Mouse (Mus musculus): ENCODE results near the gene Proser3. TPM values are rescaled to one million over a fixed set of nuclear protein-coding genes. Genes with fewer than 3 reads are reported as not detected.

Proser3 gene
- total RNA-seq, 2 experiments from 2014 or later = 5.5 to 7.3 TPM

DNA sequence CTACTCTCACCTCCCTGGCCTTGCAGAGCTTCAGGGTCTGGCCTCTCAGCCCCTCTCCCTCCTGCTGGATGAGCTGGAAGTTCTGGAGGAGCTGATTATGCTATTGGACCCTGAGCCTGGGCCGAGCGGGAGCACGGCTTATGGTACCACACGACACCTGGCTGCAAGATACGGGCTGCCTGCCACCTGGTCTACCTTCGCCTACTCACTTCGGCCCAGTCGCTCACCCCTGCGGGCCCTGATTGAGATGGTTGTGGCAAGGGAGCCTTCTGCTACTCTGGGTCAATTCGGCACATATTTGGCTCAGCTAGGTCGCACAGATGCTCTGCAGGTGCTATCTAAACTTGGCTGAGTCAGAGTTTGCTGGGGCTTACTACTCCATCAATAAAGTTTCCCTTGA is 15.5 kb upstream of the Proser3 start:
- intact Hi-C loops (cut with DNase I) = no loop called here
- no peak for TF ChIP-seq CTCF (IDR thresholded peaks at IDR 0.05)

DNA sequence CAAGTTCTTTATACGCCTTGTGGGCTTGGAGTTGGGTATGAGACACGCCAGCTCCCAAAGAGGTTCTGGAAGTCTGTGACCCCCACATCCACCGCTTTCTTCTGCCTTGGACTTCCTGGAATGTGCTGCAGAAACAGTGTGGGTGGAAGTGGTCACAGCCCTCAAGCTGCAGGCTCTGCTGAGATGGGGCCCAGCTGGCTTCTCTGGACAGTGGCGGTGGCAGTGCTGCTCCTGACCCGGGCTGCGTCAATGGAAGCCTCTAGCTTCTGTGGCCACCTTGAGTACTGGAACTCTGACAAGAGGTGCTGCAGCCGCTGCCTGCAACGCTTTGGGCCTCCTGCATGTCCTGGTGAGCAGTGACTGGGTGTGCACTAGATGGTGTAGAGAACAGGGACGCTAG is 13.9 kb upstream of the Proser3 start:
- intact Hi-C loops (cut with DNase I) = no loop called here
- Histone ChIP-seq H3K27ac (no peak overlapping the region), H3K4me3 (no peak overlapping the region)
- DNase-seq = no peak
- TF ChIP-seq CTCF (IDR thresholded peaks at IDR 0.05) = no peak

More for the DNA sequence above, 15.5 kb upstream of the Proser3 start:
- DNase-seq = no peak
- Histone ChIP-seq H3K4me3 (no peak overlapping the region), H3K27ac (no peak overlapping the region)

GRCm38 (mm10) chr7:30564970-30565571 is 13.0 kb upstream of the Proser3 start, which contains the start of gene Igflr1:
Gene Igflr1 (plus strand): TSS chr7:30565427.
- no peak within 1 kb of the TSS for H3K4me3 ChIP-seq
- intact Hi-C loops (cut with DNase I) = no loop called here
- no peak for DNase-seq
- no peak within 1 kb of the TSS for H3K27ac ChIP-seq
- TF ChIP-seq CTCF (IDR thresholded peaks at IDR 0.05) = no peak

- Histone ChIP-seq H3K4me3 (peak overlapping the region; percentile 89), H3K27ac (peak overlapping the region; percentile 99)
- no peak for DNase-seq
- intact Hi-C loops (cut with DNase I) = no loop called here
- no peak for TF ChIP-seq CTCF (IDR thresholded peaks at IDR 0.05)
Measured at GRCm38 (mm10) chr7:30563906-30564280, 11.8 kb upstream of the Proser3 start.

DNA sequence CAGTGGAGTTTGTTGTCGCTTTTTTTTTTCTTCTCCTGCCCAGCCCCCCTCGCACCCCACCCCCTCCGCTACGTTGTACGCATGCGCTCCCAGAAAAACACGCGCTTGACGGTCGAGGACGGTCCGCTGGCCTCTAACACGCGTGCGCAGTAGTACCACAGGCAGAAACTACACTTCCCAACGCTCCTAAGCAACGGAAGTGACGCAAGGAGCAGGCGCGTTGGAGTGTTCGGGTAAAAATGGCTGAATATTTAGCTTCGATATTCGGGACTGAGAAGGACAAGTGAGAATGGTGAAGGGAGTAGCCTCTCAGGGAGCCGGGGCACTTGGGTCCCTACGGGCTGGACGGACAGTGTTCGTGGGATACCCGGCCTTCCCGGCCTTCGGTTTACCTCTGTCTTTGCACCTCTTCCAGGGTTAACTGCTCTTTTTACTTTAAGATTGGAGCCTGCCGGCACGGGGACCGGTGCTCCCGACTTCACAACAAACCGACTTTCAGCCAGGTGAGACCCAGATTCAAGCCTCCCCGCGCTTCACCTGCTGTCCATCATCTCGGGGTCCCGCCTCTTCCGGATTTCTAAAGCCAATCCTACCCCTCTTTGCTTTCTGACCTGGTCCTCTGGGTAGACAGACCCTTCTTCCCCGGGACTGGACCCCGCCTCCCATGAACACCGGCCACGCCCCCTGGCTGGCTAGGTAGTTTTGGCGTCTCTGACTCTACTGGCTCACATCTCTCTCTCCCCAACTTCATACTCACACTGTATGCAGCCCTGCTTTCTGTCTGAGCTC is 11.2 kb upstream of the Proser3 start, which contains the start of the genes U2af1l4, Gm49396 and Psenen:
Gene U2af1l4 (plus strand): TSS at position 185 of the 789 bp plus-strand sequence.
Gene Gm49396 (plus strand): TSS at position 228 of the 789 bp plus-strand sequence.
Gene Psenen (minus strand): TSS at position 511 of the 789 bp plus-strand sequence.
- H3K4me3 ChIP-seq = peak within 1 kb of the TSS; percentile 89
- H3K27ac ChIP-seq = peak within 1 kb of the TSS; percentile 99
- intact Hi-C loops (cut with DNase I) = no loop called here
- peak; percentile 98 for DNase-seq
- TF ChIP-seq CTCF (IDR thresholded peaks at IDR 0.05) = no peak

DNA sequence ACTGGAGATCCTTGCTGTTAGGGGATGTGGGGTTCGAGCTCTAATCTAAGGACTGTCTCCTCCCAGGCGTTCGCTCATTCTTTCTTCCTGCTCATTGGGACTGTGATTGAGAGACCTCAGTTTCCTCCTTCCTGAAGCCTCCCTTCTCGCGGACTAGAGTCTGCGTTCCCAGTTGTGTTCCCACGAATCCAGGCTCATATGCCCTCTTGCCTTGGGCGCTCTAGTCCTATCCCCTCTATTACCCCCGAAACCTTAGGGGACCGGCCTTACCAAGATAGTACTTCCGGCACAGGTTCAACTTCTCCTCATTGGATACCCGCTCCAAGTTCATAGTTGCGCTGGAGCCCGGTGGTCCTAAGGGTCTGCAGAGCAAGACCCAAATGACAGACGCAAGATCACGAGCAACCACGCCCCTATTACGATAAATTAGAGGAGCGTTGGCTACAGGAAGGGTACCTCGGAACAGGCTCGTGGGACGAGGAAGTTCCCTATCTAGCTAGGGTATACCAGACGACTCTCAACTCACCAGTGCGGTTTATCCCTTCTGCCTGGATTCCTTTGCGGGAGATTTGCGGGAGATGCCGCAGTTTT is 10.5 kb upstream of the Proser3 start:
- Histone ChIP-seq H3K27ac (peak overlapping the region; percentile 99), H3K4me3 (peak overlapping the region; percentile 89)
- intact Hi-C loops (cut with DNase I) = no loop called here
- DNase-seq = no peak
- no peak for TF ChIP-seq CTCF (IDR thresholded peaks at IDR 0.05)

- no peak for DNase-seq
- intact Hi-C loops (cut with DNase I) = no loop called here
- Histone ChIP-seq H3K4me3 (peak overlapping the region; percentile 69), H3K27ac (peak overlapping the region; percentile 90)
- no peak for TF ChIP-seq CTCF (IDR thresholded peaks at IDR 0.05)
Measured at GRCm38 (mm10) chr7:30560296-30560695, 8.2 kb upstream of the Proser3 start.

- Histone ChIP-seq H3K4me3 (peak within 1 kb of the TSS; percentile 69), H3K27ac (peak within 1 kb of the TSS; percentile 90)
- intact Hi-C loops (cut with DNase I) = no loop called here
- TF ChIP-seq CTCF (IDR thresholded peaks at IDR 0.05) = no peak
- DNase-seq = peak; percentile 98
Measured at GRCm38 (mm10) chr7:30559443-30559954, 7.4 kb upstream of the Proser3 start, which contains the start of gene Lin37. Gene Lin37 (minus strand): TSS chr7:30559838.

GRCm38 (mm10) chr7:30558656-30559442 is 6.8 kb upstream of the Proser3 start:
- peak overlapping the region; percentile 69 for H3K4me3 ChIP-seq
- intact Hi-C loops (cut with DNase I) = no loop called here
- peak overlapping the region; percentile 90 for H3K27ac ChIP-seq
- TF ChIP-seq CTCF (IDR thresholded peaks at IDR 0.05) = no peak
- no peak for DNase-seq

DNA sequence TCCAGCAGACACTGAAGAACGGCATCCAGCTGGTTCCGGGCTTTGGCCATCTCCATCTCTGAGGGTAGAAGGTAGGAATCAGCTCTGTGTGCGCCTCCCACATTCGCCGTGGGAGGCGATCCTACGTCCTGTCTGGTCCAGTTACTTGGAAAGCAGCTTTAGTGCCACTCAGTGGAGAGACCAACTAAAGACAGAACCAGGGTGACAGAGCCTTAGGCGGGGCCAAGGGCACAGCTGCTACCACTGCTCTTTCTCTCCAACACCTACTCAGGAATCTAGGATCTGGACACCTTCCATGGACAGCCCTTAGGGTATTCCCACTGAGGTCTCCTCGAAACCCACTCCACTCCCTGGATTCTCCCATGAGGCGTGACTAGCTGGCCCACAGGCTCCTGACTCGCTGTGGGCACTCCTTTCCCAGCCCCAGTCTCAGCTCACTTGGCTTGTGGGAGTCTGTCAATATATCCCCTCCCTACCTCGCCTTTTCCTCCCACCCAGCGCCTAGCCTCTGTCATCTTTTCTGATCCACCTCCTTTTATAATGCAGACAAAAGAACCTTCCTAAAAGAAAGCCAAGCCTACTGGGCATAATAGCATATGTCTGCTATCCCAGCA is 5.9 kb upstream of the Proser3 start:
- no peak for DNase-seq
- intact Hi-C loops (cut with DNase I) = no loop called here
- peak overlapping the region; percentile 90; the same call in 1 of the 2 replicates for H3K27ac ChIP-seq
- H3K4me3 ChIP-seq = peak overlapping the region; percentile 69; the same call in 1 of the 2 replicates
- TF ChIP-seq CTCF (IDR thresholded peaks at IDR 0.05) = no peak

DNA sequence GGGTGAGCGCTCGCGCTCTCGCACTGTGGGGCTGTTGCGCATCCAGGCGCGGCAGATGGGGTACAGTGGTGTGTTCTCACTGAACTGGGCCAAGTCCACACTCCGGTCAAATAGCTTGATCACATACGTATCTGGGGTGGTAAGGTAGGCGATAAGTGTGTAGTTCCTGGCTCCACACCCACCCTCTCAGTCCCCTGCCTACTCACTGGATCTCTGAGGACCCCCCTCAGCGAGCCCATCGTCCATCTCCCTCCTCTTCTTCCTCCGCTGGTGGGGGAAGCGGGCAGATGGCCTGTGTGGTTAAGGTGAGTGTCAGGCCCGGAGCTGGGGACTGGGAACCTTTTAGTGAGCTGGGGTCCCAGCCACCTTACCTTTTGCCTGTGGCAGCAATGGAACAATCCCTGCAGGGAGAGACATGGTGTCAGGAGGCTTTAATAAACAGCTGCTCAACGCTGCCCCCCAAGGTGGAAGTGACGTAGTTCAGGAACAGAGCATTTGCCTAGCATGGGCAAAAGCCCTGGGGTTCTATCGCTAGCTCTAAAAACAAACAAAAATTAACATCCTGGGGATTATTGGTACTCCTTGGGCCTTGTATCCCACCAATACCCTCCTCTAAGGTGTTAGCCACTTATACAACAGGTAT is 4.9 kb upstream of the Proser3 start:
- no peak for DNase-seq
- Histone ChIP-seq H3K4me3 (no peak overlapping the region), H3K27ac (peak overlapping the region; percentile 21; the same call in 1 of the 2 replicates)
- peak; percentile 26; the same call in 1 of the 2 replicates for TF ChIP-seq CTCF (IDR thresholded peaks at IDR 0.05)
- intact Hi-C loops (cut with DNase I) = no loop called here
